Mouse (Mus musculus): Measurements from ENCODE around the gene Ogdh. TPM values are rescaled to one million over a fixed set of nuclear protein-coding genes. Genes with fewer than 3 reads are reported as not detected.
A peak's percentile ranks its signal among the peaks of the same experiment; 100 is the strongest.

The Ogdh gene
- polyA plus RNA-seq, 2 experiments: 59.2 to 79.4 TPM

- 61% methylated on average over 11 of the region's 11 CpGs for WGBS
- DNase-seq (ENCODE audit: low spot score): no peak
- peaks cover 15% of the 10 kb centered on the region for H3K36me3 ChIP-seq (ENCODE audit: control insufficient read depth, insufficient read depth, low read length)
- H3K9ac ChIP-seq (ENCODE audit: low read depth, low read length, severe bottlenecking): peak overlapping the region; percentile 74
- H3K4me1 ChIP-seq (ENCODE audit: control insufficient read depth, insufficient read depth, low read length): 0 out of 2 replicates have a peak, but pooled peaks cover 8% of the 10 kb centered on the region
- peak overlapping the region; percentile 77 for H3K4me3 ChIP-seq (replicated peaks; ENCODE audit: low read length)
- H3K4me2 ChIP-seq (replicated peaks; ENCODE audit: low read depth, low read length, severe bottlenecking): peak overlapping the region; percentile 75
- no peaks in the 10 kb centered on the region for H3K9me3 ChIP-seq (ENCODE audit: control insufficient read depth, low read length)
- TF ChIP-seq POLR2A (IDR thresholded peaks at IDR 0.05; ENCODE audit: borderline replicate concordance, extremely low read depth, insufficient read depth, insufficient read length): no peak
- H3K27me3 ChIP-seq (ENCODE audit: control insufficient read depth, insufficient read depth, low read length): no peaks in the 10 kb centered on the region
- no peak overlapping the region for H3K27ac ChIP-seq (replicated peaks; ENCODE audit: low read depth, low read length)
- ATAC-seq (ENCODE audit: low FRiP score, low read depth): no peak
These were observed 17.8 kb upstream of the Ogdh start for GRCm38 (mm10) chr11:6273607-6274006.

GRCm38 (mm10) chr11:6274387-6275093, 16.9 kb upstream of the Ogdh start, which contains the start of gene Tmed4:
Tmed4 (minus strand) TSS chr11:6274870.
- Histone ChIP-seq H3K36me3 (ENCODE audit: control insufficient read depth, insufficient read depth, low read length) (peaks cover 15% of the 10 kb centered on the region), H3K4me1 (ENCODE audit: control insufficient read depth, insufficient read depth, low read length) (0 out of 2 replicates have a peak, but pooled peaks cover 8% of the 10 kb centered on the region), H3K4me3 (replicated peaks; ENCODE audit: low read length) (peak within 1 kb of the TSS; percentile 77), H3K27me3 (ENCODE audit: control insufficient read depth, insufficient read depth, low read length) (no peaks in the 10 kb centered on the region), H3K9me3 (ENCODE audit: control insufficient read depth, low read length) (no peaks in the 10 kb centered on the region), H3K9ac (ENCODE audit: low read depth, low read length, severe bottlenecking) (peak within 1 kb of the TSS; percentile 74), H3K4me2 (replicated peaks; ENCODE audit: low read depth, low read length, severe bottlenecking) (peak within 1 kb of the TSS; percentile 75), H3K27ac (replicated peaks; ENCODE audit: low read depth, low read length) (peak within 1 kb of the TSS; percentile 58; the same call in 1 of the 2 replicates)
- WGBS: under 1% methylated on average over 28 of the region's 39 CpGs
- TF ChIP-seq POLR2A (IDR thresholded peaks at IDR 0.05; ENCODE audit: borderline replicate concordance, extremely low read depth, insufficient read depth, insufficient read length): peak; percentile 84; the same call in 1 of the 2 replicates
- DNase-seq (ENCODE audit: low spot score) (peak; percentile 97), ATAC-seq (ENCODE audit: low FRiP score, low read depth) (peak; percentile 97)

- no peak for TF ChIP-seq POLR2A (IDR thresholded peaks at IDR 0.05; ENCODE audit: borderline replicate concordance, extremely low read depth, insufficient read depth, insufficient read length)
- H3K4me2 ChIP-seq (replicated peaks; ENCODE audit: low read depth, low read length, severe bottlenecking): peak overlapping the region; percentile 75
- 25% methylated on average over 7 of the region's 7 CpGs for WGBS
- peak overlapping the region; percentile 58; the same call in 1 of the 2 replicates for H3K27ac ChIP-seq (replicated peaks; ENCODE audit: low read depth, low read length)
- H3K4me3 ChIP-seq (replicated peaks; ENCODE audit: low read length): peak overlapping the region; percentile 77
- no peaks in the 10 kb centered on the region for H3K27me3 ChIP-seq (ENCODE audit: control insufficient read depth, insufficient read depth, low read length)
- ATAC-seq (ENCODE audit: low FRiP score, low read depth): no peak
- peaks cover 15% of the 10 kb centered on the region for H3K36me3 ChIP-seq (ENCODE audit: control insufficient read depth, insufficient read depth, low read length)
- peak overlapping the region; percentile 74 for H3K9ac ChIP-seq (ENCODE audit: low read depth, low read length, severe bottlenecking)
- H3K4me1 ChIP-seq (ENCODE audit: control insufficient read depth, insufficient read depth, low read length): 0 out of 2 replicates have a peak, but pooled peaks cover 8% of the 10 kb centered on the region
- no peaks in the 10 kb centered on the region for H3K9me3 ChIP-seq (ENCODE audit: control insufficient read depth, low read length)
- no peak for DNase-seq (ENCODE audit: low spot score)
These were observed 16.3 kb upstream of the Ogdh start for GRCm38 (mm10) chr11:6275094-6275484.

- Histone ChIP-seq H3K27me3 (ENCODE audit: control insufficient read depth, insufficient read depth, low read length) (no peaks in the 10 kb centered on the region), H3K4me3 (replicated peaks; ENCODE audit: low read length) (no peak overlapping the region), H3K36me3 (ENCODE audit: control insufficient read depth, insufficient read depth, low read length) (peaks cover 4% of the 10 kb centered on the region), H3K4me1 (ENCODE audit: control insufficient read depth, insufficient read depth, low read length) (0 out of 2 replicates have a peak, but pooled peaks cover 8% of the 10 kb centered on the region), H3K27ac (replicated peaks; ENCODE audit: low read depth, low read length) (no peak overlapping the region), H3K9ac (ENCODE audit: low read depth, low read length, severe bottlenecking) (no peak overlapping the region), H3K4me2 (replicated peaks; ENCODE audit: low read depth, low read length, severe bottlenecking) (no peak overlapping the region), H3K9me3 (ENCODE audit: control insufficient read depth, low read length) (no peaks in the 10 kb centered on the region)
- TF ChIP-seq POLR2A (IDR thresholded peaks at IDR 0.05; ENCODE audit: borderline replicate concordance, extremely low read depth, insufficient read depth, insufficient read length): no peak
- ATAC-seq (ENCODE audit: low FRiP score, low read depth): no peak
- no peak for DNase-seq (ENCODE audit: low spot score)
- WGBS: 75% methylated on average over 3 of the region's 3 CpGs
These were observed 15.0 kb upstream of the Ogdh start for GRCm38 (mm10) chr11:6276466-6276865.

GRCm38 (mm10) chr11:6282940-6283339, 8.5 kb upstream of the Ogdh start:
- no peak for TF ChIP-seq POLR2A (IDR thresholded peaks at IDR 0.05; ENCODE audit: borderline replicate concordance, extremely low read depth, insufficient read depth, insufficient read length)
- H3K9me3 ChIP-seq (ENCODE audit: control insufficient read depth, low read length): no peaks in the 10 kb centered on the region
- DNase-seq (ENCODE audit: low spot score) (no peak), ATAC-seq (ENCODE audit: low FRiP score, low read depth) (no peak)
- no peak overlapping the region for H3K9ac ChIP-seq (ENCODE audit: low read depth, low read length, severe bottlenecking)
- no peaks in the 10 kb centered on the region for H3K4me1 ChIP-seq (ENCODE audit: control insufficient read depth, insufficient read depth, low read length)
- H3K27ac ChIP-seq (replicated peaks; ENCODE audit: low read depth, low read length): no peak overlapping the region
- H3K4me3 ChIP-seq (replicated peaks; ENCODE audit: low read length): no peak overlapping the region
- 81% methylated on average over 3 of the region's 3 CpGs for WGBS
- no peaks in the 10 kb centered on the region for H3K36me3 ChIP-seq (ENCODE audit: control insufficient read depth, insufficient read depth, low read length)
- no peaks in the 10 kb centered on the region for H3K27me3 ChIP-seq (ENCODE audit: control insufficient read depth, insufficient read depth, low read length)
- no peak overlapping the region for H3K4me2 ChIP-seq (replicated peaks; ENCODE audit: low read depth, low read length, severe bottlenecking)
